Mouse (Mus musculus): ENCODE measurements around the gene Gadd45gip1.

Gene Gadd45gip1

GRCm38 (mm10) chr8:84832034-84832717, 854 bp downstream of the Gadd45gip1 start:
- peak; percentile 79 to 80 for DNase-seq (ENCODE audit: low spot score in 2 of 2)

- no peak for DNase-seq (ENCODE audit: low spot score in 2 of 2)
Measured at GRCm38 (mm10) chr8:84832759-84833742, 1.7 kb downstream of the Gadd45gip1 start.

GRCm38 (mm10) chr8:84834002-84834865, 2.9 kb downstream of the Gadd45gip1 start:
- DNase-seq (ENCODE audit: low spot score in 2 of 2), result no peak

- DNase-seq (ENCODE audit: low spot score in 2 of 2), result peak; percentile 77 to 86
Measured at GRCm38 (mm10) chr8:84834866-84835855, 3.8 kb downstream of the Gadd45gip1 start.

GRCm38 (mm10) chr8:84837149-84837911, 6.0 kb downstream of the Gadd45gip1 start:
- DNase-seq (ENCODE audit: low spot score in 2 of 2), result no peak

GRCm38 (mm10) chr8:84837912-84838470, 6.7 kb downstream of the Gadd45gip1 start:
- no peak for DNase-seq (ENCODE audit: low spot score in 2 of 2)

- no peak for DNase-seq (ENCODE audit: low spot score in 2 of 2)
Measured at GRCm38 (mm10) chr8:84838513-84838912, 7.2 kb downstream of the Gadd45gip1 start.

- DNase-seq (ENCODE audit: low spot score in 2 of 2), result no peak
Measured at GRCm38 (mm10) chr8:84839411-84839810, 8.1 kb downstream of the Gadd45gip1 start.

- DNase-seq (ENCODE audit: low spot score in 2 of 2), result no peak
Measured at GRCm38 (mm10) chr8:84839875-84840247, 8.5 kb downstream of the Gadd45gip1 start.

- peak; percentile 92 for DNase-seq (ENCODE audit: low spot score in 2 of 2)
Measured at GRCm38 (mm10) chr8:84840248-84840999, 9.1 kb downstream of the Gadd45gip1 start, which contains the start of gene Rad23a. Rad23a (minus strand) TSS chr8:84840665.

GRCm38 (mm10) chr8:84841514-84841913, 10.2 kb downstream of the Gadd45gip1 start:
- DNase-seq (ENCODE audit: low spot score in 2 of 2), result no peak

- DNase-seq (ENCODE audit: low spot score in 2 of 2), result no peak
Measured at GRCm38 (mm10) chr8:84844397-84845070, 13.2 kb downstream of the Gadd45gip1 start.

GRCm38 (mm10) chr8:84845355-84846093, 14.2 kb downstream of the Gadd45gip1 start:
- peak in 1 of 2 experiments; percentile 37 for DNase-seq (ENCODE audit: low spot score in 2 of 2)

GRCm38 (mm10) chr8:84846094-84846721, 14.9 kb downstream of the Gadd45gip1 start:
- DNase-seq (ENCODE audit: low spot score in 2 of 2), result no peak

- peak; percentile 100 for DNase-seq (ENCODE audit: low spot score in 2 of 2)
Measured at GRCm38 (mm10) chr8:84846722-84847572, 15.6 kb downstream of the Gadd45gip1 start, which contains the start of gene Calr. Calr (minus strand) TSS chr8:84846934.

Data from frontal cortex, postnatal 36 days (tissue).